In the genomic region with DNA sequence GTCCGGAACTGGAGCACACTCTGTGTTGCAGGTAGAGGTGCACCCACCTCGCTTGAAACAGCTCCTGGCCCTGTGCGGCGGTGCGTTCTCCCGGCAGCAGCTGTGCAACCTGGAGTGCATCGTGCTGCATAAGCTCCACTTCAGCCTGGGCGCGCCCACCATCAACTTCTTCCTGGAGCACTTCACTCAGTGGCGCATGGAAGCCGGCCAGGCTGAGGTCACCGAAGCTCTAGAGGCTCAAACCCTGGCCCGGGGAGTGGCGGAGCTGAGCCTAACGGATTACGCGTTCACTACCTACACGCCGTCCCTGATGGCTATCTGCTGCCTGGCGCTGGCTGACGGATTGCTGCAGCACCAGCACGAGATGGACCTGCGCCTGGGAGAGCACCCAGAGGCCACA, we compare ENCODE assay signal across 9 mouse cellular contexts. TPM values are rescaled to one million over a fixed set of nuclear protein-coding genes. Genes with fewer than 3 reads are reported as not detected.
DNase-seq lines count a peak whose midpoint lies in the region; ATAC-seq lines count a peak whose summit lies in the region.
"Had no signal": no experiment of that assay in that cellular context is flagged by ENCODE, and none has a peak within 500 bp of the region (broad histone marks: within the 10 kb centered on the region; RNA-seq: fewer than 3 reads in every experiment).

No protein-coding gene starts in this region.

- peak; percentile 24; the same call in 1 of the 2 replicates for ATAC-seq in lung, embryonic 16.5 days (ENCODE audit: low read depth)

- peak; percentile 20 for DNase-seq in adrenal gland, postnatal 14 days
- no peak for DNase-seq in adrenal gland, postnatal 36 days
- DNase-seq in thymus, postnatal 4 days, result peak; percentile 39
- DNase-seq in thymus, postnatal 0 days (ENCODE audit: low spot score), result no peak
- DNase-seq in left cerebral cortex, postnatal 36 days (ENCODE audit: low spot score in 2 of 2), result no peak
- DNase-seq in urinary bladder, postnatal 4 days (ENCODE audit: low spot score in 2 of 2), result no peak
- DNase-seq in thymus, adult 18-20 months, result no peak

- intact Hi-C loops in left cerebral cortex, postnatal 36 days (cut with DNase I), result loop anchor here (5.0 kb wide), 1 partner anchor 62 kb away; a partner anchor contains a TSS

- peaks cover 71% of the 10 kb centered on the region for H3K27me3 ChIP-seq in lung, embryonic 16.5 days (ENCODE audit: control insufficient read depth, insufficient read depth, low read depth, low read length)

- H3K9ac ChIP-seq in lung, embryonic 16.5 days (ENCODE audit: low read length), result peak overlapping the region; percentile 28

- H3K9me3 ChIP-seq in lung, embryonic 16.5 days (ENCODE audit: control insufficient read depth, low read length), result no peaks in the 10 kb centered on the region

- H3K4me3 ChIP-seq in lung, embryonic 16.5 days (ENCODE audit: low read length), result peak overlapping the region; percentile 66

- H3K4me2 ChIP-seq in lung, embryonic 16.5 days (ENCODE audit: low read depth, low read length), result peak overlapping the region; percentile 98

- H3K27ac ChIP-seq in lung, embryonic 16.5 days (ENCODE audit: low read length), result no peak overlapping the region

- under 1% methylated on average over 23 of the region's 23 CpGs for WGBS in lung, embryonic 16.5 days

- no peaks in the 10 kb centered on the region for H3K36me3 ChIP-seq in lung, embryonic 16.5 days (ENCODE audit: control insufficient read depth, insufficient read depth, low read length)

- H3K4me1 ChIP-seq in lung, embryonic 16.5 days (replicated peaks; ENCODE audit: control insufficient read depth, insufficient read depth, low read length), result peaks cover 42% of the 10 kb centered on the region

RNA-seq across cellular contexts. Expression of a gene that starts 1.9 kb away (rescaled TPM):
- total RNA-seq in adrenal gland, postnatal 14 days (2021), result 0.71 and 1.6 TPM in 2 replicates
- under 1 TPM; 0.70 to 0.92 TPM for total RNA-seq in adrenal gland, postnatal 36 days (2021)
- polyA plus RNA-seq in thymus, postnatal 0 days (2015; fragmentation: Nextera tagmentation; extraction: Ambion mirVana), result 1.2 TPM in 2 replicates
- polyA plus RNA-seq in lung, embryonic 16.5 days (2015; fragmentation: Nextera tagmentation; extraction: Ambion mirVana), result 15.3 and 16.7 TPM in 2 replicates
- 1 to 10 TPM; 1.7 to 1.8 TPM for total RNA-seq in left cerebral cortex, postnatal 36 days (2021)

RNA-seq across cellular contexts. Expression of a gene that starts 4.1 kb away (rescaled TPM):
- total RNA-seq in adrenal gland, postnatal 14 days (2021), result not detected in 2 replicates
- total RNA-seq in adrenal gland, postnatal 36 days (2021), result not detected
- polyA plus RNA-seq in thymus, postnatal 0 days (2015; fragmentation: Nextera tagmentation; extraction: Ambion mirVana), result 0.20 and 0.28 TPM in 2 replicates
- 9.3 and 9.9 TPM in 2 replicates for polyA plus RNA-seq in lung, embryonic 16.5 days (2015; fragmentation: Nextera tagmentation; extraction: Ambion mirVana)
- total RNA-seq in left cerebral cortex, postnatal 36 days (2021), result under 1 TPM; 0.39 to 0.69 TPM
- total RNA-seq: liver, adult 2 months had no signal
- polyA plus RNA-seq: liver, adult 2 months had no signal

RNA-seq across cellular contexts. Expression of a gene that starts 45.4 kb away (rescaled TPM):
- not detected in 2 replicates for total RNA-seq in adrenal gland, postnatal 14 days (2021)
- total RNA-seq in adrenal gland, postnatal 36 days (2021), result not detected
- polyA plus RNA-seq in thymus, postnatal 0 days (2015; fragmentation: Nextera tagmentation; extraction: Ambion mirVana), result 0.21 and 0.22 TPM in 2 replicates
- polyA plus RNA-seq in lung, embryonic 16.5 days (2015; fragmentation: Nextera tagmentation; extraction: Ambion mirVana), result 4.6 and 5.4 TPM in 2 replicates
- total RNA-seq in left cerebral cortex, postnatal 36 days (2021), result not detected
- total RNA-seq: liver, adult 2 months had no signal
- polyA plus RNA-seq: liver, adult 2 months had no signal

RNA-seq across cellular contexts. Expression of a gene that starts 56.7 kb away (rescaled TPM):
- 76.6 and 82.5 TPM in 2 replicates for total RNA-seq in adrenal gland, postnatal 14 days (2021)
- total RNA-seq in adrenal gland, postnatal 36 days (2021), result 100 to 1,000 TPM; 101 to 120 TPM
- 20.6 and 22.4 TPM in 2 replicates for polyA plus RNA-seq in thymus, postnatal 0 days (2015; fragmentation: Nextera tagmentation; extraction: Ambion mirVana)
- polyA plus RNA-seq in lung, embryonic 16.5 days (2015; fragmentation: Nextera tagmentation; extraction: Ambion mirVana), result 169 and 172 TPM in 2 replicates
- total RNA-seq in left cerebral cortex, postnatal 36 days (2021), result 1 to 10 TPM; 9.3 to 9.5 TPM

Comparison
In these comparisons a context has a peak if more than half of its experiments do, and no peak if none do; other contexts are left out.
1. DNase-seq: peak in adrenal gland, postnatal 14 days (single experiment) and thymus, postnatal 4 days (single experiment); none in adrenal gland, postnatal 36 days (0 of 2), thymus, postnatal 0 days (single experiment), left cerebral cortex, postnatal 36 days (0 of 2), urinary bladder, postnatal 4 days (0 of 2) and thymus, adult 18-20 months (0 of 2).